Mouse (Mus musculus) embryonic facial prominence, embryonic 11.5 days (tissue): ENCODE measurements at regions not wholly inside any gene's neighbourhood (a gene's known extent, or its start where the extent isn't known, plus 50 kb on each side); places are given as distances from the start of the nearest gene placed in this dataset.
A peak's percentile ranks its signal among the peaks of the same experiment; 100 is the strongest.

ENCODE experiments used
- ATAC-seq: fragments of 200-750 bp; cut with Nextera tagmentation; replicated peaks from 2 replicates; pipeline ENCODE4 v1.8.0; 2017; ENCODE audit warnings: low read depth; ENCODE audit not compliant: insufficient number of reproducible peaks, low FRiP score, low TSS enrichment
- DNase-seq: peaks from one replicate; pipeline ENCODE4 v3.0.0-alpha.2; 2015; ENCODE audit warnings: low spot score
- H3K27ac ChIP-seq: fragments of 300-500 bp; sonication (generic); replicated peaks from 2 replicates; pipeline ENCODE4 v1.5.1; 2014; ENCODE audit warnings: mild to moderate bottlenecking, low read depth, low read length, control low read depth
- H3K27me3 ChIP-seq: fragments of 300-500 bp; sonication (generic); 2 replicates; pipeline ENCODE4 v1.6.1; 2014; ENCODE audit warnings: mild to moderate bottlenecking, low read length, moderate library complexity, mixed read lengths; ENCODE audit not compliant: control insufficient read depth, insufficient read depth
- H3K36me3 ChIP-seq: fragments of 300-500 bp; sonication (generic); replicated peaks from 2 replicates; pipeline ENCODE4 v1.6.1; 2014; ENCODE audit warnings: low read depth, mild to moderate bottlenecking, low read length, moderate library complexity, mixed read lengths; ENCODE audit not compliant: control insufficient read depth, insufficient read depth
- H3K4me1 ChIP-seq: fragments of 300-500 bp; sonication (generic); 2 replicates; pipeline ENCODE4 v1.6.1; 2014; ENCODE audit warnings: low read length, mixed read lengths; ENCODE audit not compliant: control insufficient read depth, insufficient read depth
- H3K4me2 ChIP-seq: fragments of 300-500 bp; sonication (generic); 2 replicates; pipeline ENCODE4 v1.6.1; 2014; ENCODE audit warnings: low read depth, mild to moderate bottlenecking, control low read depth, low read length, moderate library complexity
- H3K4me3 ChIP-seq: fragments of 300-500 bp; sonication (generic); 2 replicates; pipeline ENCODE4 v1.5.1; 2014; ENCODE audit warnings: low read depth, low read length, control low read depth
- H3K9ac ChIP-seq: fragments of 300-500 bp; sonication (generic); replicated peaks from 2 replicates; pipeline ENCODE4 v1.6.1; 2014; ENCODE audit warnings: mild to moderate bottlenecking, control low read depth, low read length
- H3K9me3 ChIP-seq: fragments of 300-500 bp; sonication (generic); replicated peaks from 2 replicates; pipeline ENCODE4 v1.6.1; 2016; ENCODE audit warnings: mild to moderate bottlenecking, low read length, inconsistent platforms, mixed read lengths; ENCODE audit not compliant: control insufficient read depth
- WGBS: fragments of 180-500 bp; shearing (Covaris S2); extraction: QIAGEN DNeasy Blood & Tissue Kit; methylation state at CpG from one replicate; pipeline ENCODE4 v1.1.7; 2014; 5-methylcytosine and 5-hydroxymethylcytosine counted together

DNA sequence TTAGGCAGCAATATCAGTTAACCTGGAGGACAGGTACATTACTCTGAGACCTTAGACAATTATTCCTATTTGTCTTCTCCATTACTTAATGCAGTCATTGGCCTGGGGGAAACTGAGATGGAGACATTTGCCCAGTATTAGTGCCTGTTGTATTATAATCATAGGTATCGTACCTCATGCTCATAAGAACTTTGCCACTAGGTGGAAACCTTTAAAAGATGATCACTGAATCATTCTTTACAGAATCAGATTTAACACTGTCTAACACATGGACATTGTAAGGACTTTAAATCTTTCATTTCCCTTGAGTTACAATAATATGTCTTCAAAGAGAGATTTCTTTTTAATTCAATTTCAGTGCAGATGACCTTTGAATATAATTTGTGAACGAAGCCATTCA, 1283.8 kb downstream of the Mat2b start:
- ATAC-seq (no peak), DNase-seq (no peak)
- no peak overlapping the region for H3K4me3 ChIP-seq
- H3K9me3 ChIP-seq: no peaks in the 10 kb centered on the region
- no peaks in the 10 kb centered on the region for H3K27me3 ChIP-seq
- H3K27ac ChIP-seq: no peak overlapping the region
- WGBS: 88% methylated on average over 2 of the region's 2 CpGs
- no peak overlapping the region for H3K4me2 ChIP-seq
- no peaks in the 10 kb centered on the region for H3K4me1 ChIP-seq
- H3K36me3 ChIP-seq: no peaks in the 10 kb centered on the region
- H3K9ac ChIP-seq: no peak overlapping the region

- no peaks in the 10 kb centered on the region for H3K4me1 ChIP-seq
- H3K36me3 ChIP-seq: no peaks in the 10 kb centered on the region
- H3K4me2 ChIP-seq: no peak overlapping the region
- no peak overlapping the region for H3K27ac ChIP-seq
- no peaks in the 10 kb centered on the region for H3K9me3 ChIP-seq
- no peak for ATAC-seq
- H3K27me3 ChIP-seq: no peaks in the 10 kb centered on the region
- H3K9ac ChIP-seq: no peak overlapping the region
- no peak for DNase-seq
- H3K4me3 ChIP-seq: no peak overlapping the region
Measured at GRCm38 (mm10) chr11:39364827-39365226, 1330.2 kb downstream of the Mat2b start.

GRCm38 (mm10) chr11:39350616-39351015, 1344.4 kb downstream of the Mat2b start:
- no peak overlapping the region for H3K9ac ChIP-seq
- WGBS: 15% methylated on average over 1 of the region's 1 CpGs
- H3K9me3 ChIP-seq: no peaks in the 10 kb centered on the region
- H3K36me3 ChIP-seq: no peaks in the 10 kb centered on the region
- H3K27ac ChIP-seq: no peak overlapping the region
- H3K4me2 ChIP-seq: no peak overlapping the region
- H3K4me1 ChIP-seq: no peaks in the 10 kb centered on the region
- H3K4me3 ChIP-seq: no peak overlapping the region
- ATAC-seq (no peak), DNase-seq (peak; percentile 21)
- no peaks in the 10 kb centered on the region for H3K27me3 ChIP-seq
